Mouse (Mus musculus): ENCODE measurements around the gene Ankfy1.
A peak's percentile ranks its signal among the peaks of the same experiment; 100 is the strongest.
"Not testable (repeated sequence)": the region's sequence is repeated elsewhere in the genome, so short reads cannot be mapped to it uniquely, and the experiment has no call there.

The Ankfy1 gene

DNA sequence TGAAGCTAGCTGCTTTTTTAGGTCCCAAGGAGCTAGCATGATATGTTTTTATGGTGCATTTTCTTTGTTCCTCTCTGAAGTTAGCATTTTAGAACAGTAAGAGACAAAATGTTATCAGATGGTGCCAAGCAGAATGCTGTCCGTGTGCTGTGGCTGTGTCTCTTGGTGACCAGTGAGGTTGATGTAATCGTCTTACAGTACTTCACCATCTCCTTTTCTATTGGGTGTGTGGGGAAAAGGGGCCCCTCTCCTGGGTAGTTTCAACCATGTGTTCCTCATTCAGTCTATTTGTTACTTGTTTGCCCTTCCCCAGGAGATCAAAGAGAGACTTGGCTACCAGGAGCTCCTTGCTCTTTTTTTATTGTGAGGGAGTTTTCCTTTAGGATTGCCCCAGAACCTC lies 33.4 kb downstream of the Ankfy1 start:
- no peak for DNase-seq (ENCODE audit: low spot score)

DNA sequence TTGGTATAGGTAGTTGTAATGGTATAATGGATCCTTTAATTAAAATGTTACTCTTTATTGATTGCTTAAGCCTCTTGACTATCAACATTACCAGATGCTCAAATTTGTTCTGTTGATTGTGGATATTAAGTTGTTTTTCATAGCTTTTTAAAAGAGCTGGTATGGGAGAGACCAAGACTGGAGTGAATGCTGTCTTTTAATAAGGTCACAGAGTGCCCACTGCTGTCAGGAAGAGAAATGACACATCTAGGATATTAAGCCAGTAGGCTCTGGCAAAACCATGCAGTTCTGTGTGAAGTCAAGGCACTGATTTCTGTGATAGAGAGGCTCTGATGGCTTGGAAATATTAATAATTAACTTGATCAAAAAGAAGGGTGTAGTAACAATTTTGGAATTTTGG lies 34.1 kb downstream of the Ankfy1 start:
- DNase-seq (ENCODE audit: low spot score), result peak; percentile 21

DNA sequence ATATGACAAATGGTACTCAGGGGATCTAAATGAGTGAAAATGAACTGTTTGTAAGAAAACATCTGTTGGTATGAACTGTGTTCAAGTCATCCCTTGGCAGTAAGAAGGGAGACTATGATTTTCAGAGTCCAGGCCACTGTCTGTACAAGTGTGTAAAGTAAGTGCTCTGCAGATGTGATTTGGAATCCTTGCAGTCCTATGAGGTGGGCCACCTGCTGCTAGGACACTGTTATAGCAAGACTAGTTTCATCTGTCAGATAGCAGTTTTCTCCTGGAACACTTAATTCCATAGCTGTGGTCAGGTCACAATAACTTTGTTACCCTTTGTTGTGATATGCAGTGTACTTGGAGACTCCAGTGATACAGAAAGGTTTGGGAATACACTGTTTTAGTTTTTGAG lies 36.2 kb downstream of the Ankfy1 start:
- peak; percentile 21 for DNase-seq (ENCODE audit: low spot score)

DNA sequence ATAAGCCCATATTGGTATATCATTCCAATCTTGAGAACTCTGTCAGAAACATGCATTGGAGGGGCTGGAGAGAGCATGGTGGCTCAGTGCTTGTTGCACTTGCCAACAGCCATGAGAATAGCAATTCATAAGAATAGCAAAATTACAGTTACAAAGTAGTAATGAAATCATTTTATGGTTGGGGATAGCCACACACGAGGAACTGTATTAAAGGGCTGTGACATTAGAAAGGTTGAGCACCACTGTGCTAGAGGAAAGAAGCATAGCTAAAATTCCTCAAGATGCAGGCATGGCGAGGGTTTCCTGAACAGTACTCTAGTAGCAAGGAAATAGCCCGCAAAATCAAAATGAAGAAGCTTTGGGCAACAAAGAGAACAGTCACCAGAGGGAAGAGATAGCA lies 43.9 kb downstream of the Ankfy1 start:
- no peak for DNase-seq (ENCODE audit: low spot score)

DNA sequence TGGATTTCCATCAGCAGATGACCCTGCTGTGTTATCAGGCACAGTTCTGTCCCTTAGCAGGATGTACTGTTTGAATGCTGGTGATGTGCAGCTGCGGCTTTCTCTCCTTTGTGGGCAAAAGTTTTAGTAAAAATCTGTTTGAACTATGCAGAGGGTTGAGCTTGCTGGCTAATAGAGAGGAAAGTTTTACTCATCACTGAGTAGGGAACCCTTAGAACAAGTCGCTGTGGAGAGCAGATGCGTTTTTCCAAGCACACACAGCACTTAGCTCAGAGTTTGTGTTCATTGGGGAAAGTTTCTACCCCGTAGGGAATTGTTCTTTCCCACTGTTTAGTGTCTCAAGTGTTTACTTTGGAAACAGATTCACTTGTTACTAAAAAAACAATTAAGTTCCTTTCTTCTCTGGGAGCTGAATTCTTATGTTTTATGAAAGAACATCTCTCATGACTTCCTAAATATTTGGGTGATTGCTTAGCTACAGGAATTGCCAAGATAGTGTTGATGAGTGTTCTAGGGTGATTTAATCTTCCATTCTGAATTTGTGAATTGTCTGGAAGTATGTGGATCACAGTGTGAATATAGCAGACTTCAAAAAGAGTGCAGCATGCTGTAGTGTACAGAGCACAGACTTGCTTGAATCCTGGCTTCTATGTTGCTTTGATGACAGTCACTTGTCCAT lies 45.2 kb downstream of the Ankfy1 start:
- DNase-seq (ENCODE audit: low spot score), result no peak

DNA sequence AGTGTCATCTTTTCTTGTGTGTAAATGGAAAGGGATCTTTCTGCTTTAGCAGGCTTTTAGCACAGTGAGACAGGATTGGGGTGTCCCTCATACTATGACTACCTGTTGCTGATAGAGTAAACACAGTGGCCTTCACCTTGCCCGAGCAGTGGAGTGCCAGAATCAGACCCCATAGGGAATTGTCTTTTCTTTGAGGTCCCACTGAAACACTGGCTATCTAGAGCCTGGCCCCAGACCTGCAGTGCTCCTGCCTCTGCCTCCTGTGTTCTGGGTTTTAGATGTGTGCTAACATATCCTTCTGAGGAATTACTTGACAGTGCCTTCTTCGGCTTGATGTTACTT lies 45.7 kb downstream of the Ankfy1 start:
- DNase-seq (ENCODE audit: low spot score), result no peak

DNA sequence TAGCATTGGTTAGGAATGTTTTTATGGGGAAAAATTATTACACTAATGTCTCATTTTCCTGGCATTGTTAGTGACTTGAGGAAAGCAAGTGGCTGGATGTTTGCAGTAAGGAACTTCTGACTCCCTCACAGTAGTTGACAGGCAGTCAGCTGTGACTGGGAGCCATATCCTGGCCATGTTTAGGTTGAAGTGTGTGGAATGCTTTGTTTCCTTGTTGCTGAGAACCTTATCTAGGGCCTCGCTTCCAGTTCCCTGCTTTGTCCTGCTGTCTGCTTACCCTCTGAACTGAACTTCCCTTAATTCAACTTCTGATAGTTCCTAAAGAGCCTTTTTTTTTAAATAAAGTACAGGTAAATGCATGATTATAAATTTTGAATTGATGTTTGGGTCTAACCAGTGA lies 46.5 kb downstream of the Ankfy1 start:
- no peak for DNase-seq (ENCODE audit: low spot score)

DNA sequence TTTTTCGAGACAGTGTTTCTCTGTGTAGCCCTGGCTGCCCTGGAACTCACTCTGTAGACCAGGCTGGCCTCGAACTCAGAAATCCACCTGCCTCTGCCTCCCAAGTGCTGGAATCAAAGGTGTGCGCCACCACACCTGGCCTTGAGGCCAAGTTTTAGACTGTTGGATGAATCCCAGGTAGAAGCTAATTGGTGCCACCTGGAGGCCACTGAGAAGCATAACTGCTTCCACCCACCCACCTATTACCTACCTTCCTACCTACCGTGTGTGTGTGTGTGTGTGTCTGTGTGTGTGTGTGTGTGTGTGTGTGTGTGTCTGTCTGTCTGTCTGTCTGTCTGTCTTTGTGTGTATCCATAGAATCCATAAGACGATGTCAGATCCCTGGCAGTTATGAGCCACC lies 47.7 kb downstream of the Ankfy1 start:
- DNase-seq (ENCODE audit: low spot score), result peak; percentile 5

DNA sequence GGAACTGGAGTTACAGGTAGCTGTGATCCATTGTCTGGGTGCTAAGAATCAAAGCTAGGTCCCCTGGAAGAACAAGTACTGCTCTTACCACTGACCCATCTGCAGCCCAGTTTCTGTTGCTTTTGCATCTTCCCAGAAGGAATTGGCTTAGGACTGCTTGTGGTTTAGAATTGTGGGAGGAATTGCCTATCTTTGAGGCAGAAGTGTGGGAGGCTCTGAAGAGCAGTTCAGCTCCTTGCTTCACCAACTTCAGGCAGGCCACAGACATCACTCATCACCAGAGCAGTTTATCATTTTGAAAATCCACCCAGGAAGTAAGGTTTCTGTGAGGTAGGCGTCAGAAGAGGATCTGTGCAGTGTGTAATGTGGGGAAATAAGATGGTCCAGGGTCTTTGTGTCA lies 49.2 kb downstream of the Ankfy1 start:
- no peak for DNase-seq (ENCODE audit: low spot score)

DNA sequence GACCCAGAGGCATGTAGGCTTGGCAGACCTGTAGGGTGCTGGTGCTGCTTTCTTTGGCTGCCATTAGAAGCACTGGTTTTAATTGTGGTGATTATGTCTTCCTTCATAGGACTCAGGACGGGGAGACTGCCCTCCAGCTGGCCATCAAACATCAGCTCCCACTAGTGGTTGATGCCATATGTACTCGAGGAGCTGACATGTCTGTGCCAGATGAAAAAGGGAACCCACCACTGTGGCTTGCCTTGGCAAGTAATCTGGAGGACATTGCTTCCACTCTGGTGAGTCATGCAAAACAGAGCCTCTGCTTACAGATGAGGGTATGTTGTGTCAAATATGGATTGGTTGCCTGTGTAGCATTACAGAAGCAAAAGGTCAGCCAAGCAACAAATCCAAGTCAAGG lies 62.1 kb downstream of the Ankfy1 start:
- DNase-seq (ENCODE audit: low spot score), result no peak

DNA sequence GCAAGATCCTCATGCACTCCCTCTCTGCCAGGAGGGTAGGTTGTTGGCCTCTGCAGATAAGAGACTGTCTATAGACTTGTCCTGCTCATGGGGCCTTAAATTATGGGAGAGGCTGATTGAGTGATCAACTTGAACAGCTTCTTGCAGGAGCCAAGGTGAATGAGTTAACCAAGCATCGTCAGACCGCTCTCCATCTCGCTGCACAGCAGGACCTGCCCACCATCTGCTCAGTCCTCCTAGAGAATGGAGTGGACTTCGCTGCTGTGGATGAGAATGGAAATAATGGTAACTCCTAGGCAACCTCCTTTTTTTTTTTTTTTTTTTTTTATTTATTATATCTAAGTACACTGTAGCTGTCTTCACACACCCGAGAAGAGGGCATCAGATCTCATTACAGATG lies 68.5 kb downstream of the Ankfy1 start:
- no peak for DNase-seq (ENCODE audit: low spot score)

DNA sequence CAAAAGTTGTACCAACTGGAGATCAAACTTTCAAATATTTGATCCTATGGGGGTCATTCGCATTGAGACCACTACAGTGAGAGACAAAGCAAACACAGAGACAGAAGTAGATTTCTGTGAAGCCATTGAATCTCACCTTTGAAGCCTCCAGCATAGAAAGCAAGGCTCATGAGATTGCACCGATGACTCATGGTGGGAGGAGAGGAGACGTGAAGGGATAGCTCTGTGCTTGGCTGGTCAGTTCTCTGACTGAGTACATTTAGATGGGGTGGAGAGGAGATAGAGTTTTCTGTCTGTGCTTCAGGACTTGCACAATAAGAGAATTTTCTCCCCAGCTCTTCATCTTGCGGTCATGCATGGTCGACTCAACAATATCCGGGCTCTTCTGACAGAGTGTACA lies 69.8 kb downstream of the Ankfy1 start:
- DNase-seq (ENCODE audit: low spot score), result no peak

DNA sequence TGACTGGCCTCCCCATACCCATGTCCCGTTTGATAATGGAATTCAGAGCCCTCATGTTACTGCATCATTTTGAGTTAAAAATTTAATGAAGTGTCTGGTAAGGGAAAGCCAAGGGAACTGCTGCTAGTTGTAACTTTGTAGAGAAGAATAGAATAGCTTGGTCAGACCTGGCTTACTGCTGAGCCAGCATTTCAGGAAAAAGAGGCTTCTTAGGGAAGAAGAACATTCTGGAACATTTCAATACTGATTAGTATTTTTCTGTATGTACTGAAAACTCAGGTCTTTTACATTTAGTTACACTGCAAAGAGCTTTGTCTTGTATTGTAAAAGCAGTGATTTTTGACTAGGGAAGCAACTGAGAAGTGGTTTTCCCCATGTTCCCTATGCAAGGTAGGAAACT lies 71.0 kb downstream of the Ankfy1 start:
- DNase-seq (ENCODE audit: low spot score), result no peak

DNA sequence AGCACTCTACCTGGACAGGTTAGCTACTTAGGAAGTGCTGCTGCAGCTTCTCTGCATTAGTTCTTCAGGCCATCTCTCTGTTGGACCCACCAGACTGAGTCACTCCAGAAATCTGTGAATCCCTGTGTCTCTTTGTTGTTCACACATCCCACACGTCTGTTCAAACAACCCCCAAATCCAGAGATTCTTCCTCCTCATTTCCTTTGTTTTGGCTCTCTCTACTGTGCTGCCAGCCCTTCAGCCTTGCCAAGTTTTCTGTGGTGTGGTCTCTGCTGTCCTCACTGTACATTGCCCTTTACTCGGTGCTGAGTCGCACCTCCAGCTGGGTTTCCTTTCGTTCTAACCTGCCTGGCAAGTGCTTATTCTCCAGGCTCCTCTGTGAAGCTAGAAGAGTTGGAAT lies 74.5 kb downstream of the Ankfy1 start:
- no peak for DNase-seq (ENCODE audit: low spot score)

DNA sequence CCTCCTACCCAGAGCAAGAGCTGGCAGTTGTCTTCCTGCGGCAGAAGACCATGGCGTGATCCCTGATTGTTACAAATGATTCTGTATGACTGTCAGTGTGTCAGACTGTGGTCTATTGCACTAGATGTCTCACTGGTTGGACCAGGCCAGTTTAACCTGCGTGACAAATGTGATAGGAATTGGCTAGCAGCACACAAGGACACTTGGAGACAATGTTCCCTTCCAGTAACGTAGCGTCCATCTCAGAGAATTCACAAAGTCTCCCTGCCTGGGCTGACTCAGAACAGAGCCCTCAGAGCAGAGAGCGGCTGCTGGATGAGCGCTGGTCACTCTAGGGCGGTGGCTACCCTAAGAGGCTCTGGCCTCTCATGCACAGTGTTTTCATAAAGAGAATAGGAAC lies 77.9 kb downstream of the Ankfy1 start:
- DNase-seq (ENCODE audit: low spot score), result no peak

DNA sequence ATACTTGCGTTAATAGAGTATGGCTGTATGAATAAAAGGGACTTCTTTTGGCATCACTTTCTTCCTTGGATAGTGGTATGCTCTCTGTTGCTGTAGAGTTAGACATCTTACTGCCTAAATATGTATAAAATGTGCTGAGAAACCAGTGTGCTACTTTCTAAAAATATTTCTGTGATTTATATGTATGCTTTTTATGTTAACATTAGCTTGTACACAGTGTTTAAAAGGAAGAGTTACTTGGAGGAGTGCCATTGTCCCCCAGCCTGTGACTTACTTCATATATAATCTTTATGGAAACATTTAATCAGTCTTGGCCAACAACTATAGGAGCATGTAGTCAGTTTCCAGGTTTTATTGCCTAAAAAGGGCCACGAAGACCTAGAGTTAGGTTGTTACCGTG lies 79.3 kb downstream of the Ankfy1 start:
- no peak for DNase-seq (ENCODE audit: low spot score)

DNA sequence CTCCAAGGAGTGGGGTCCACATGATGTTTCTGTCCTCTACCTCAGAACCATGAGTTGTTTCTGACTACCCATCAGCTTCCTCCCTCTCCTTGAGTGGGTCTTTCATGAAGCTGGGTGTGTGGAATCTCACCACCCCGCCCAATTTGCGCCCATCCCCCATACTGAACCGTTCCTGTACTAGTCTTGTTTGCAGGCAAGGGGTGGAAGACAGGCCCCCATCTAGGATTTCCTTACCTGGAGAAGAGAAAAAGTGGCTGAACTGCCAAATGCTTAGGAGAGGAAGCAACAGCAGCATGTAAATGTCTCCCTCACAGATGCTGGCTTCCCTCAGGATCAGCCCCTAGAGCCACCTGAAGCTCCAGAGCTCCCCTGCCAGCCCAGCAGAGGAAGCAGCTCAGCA lies 80.5 kb downstream of the Ankfy1 start:
- no peak for DNase-seq (ENCODE audit: low spot score)

DNA sequence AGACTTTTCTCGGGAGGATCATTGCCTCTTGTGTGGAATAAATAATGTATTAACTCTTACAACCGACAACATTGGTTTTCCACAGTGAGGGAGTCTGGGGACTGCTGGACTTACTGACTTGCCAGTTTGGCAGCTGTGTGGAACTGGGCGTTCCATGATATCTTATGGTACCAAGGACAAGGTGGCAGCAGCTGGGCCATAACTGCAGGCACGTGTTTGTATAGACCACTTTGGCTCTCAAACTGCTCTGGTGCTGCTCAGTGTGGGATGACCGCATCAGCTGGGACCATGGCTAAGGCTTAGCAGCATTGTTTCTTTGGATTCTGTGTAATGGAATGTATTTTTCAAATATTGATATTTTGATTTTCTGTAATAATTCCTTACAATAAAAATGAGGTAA lies 81.0 kb downstream of the Ankfy1 start:
- DNase-seq (ENCODE audit: low spot score), result no peak

DNA sequence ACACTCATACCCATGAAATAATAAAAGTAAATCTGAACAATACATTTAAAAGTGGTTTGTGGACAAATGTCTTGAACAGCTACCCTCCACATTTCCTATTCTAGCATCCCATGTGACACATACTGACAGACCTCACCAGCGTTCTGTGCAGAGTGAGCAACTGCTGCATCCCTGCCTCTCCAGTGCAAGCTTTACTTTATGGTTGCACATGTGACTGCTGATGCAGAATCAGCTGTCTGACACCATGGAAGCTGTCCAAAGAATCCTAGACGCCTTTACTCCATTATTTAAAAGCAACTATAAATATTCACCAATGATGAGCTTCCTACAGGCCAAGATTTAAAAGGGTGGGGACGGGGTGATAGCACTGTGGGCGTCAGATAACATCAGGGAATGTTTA lies 81.7 kb downstream of the Ankfy1 start:
- DNase-seq (ENCODE audit: low spot score), result no peak

DNA sequence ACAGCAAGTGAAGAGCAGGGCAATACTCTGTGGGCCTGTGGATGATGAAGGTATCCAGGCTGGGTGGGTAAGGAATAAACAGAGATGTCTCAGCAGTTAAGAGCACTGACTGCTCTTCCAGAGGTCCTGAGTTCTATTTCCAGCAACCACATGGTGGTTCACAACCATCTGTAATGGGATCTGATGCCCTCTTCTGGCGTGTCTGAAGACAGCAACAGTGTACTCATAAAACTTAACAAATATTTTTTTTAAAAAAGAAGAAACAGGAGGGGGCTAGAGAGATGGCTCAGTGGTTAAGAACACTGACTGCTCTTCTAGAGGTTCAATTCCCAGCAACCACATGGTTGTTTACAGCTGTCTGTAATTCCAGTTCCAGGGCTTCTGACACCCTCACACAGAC lies 82.8 kb downstream of the Ankfy1 start:
- DNase-seq (ENCODE audit: low spot score), result not testable (repeated sequence)

DNA sequence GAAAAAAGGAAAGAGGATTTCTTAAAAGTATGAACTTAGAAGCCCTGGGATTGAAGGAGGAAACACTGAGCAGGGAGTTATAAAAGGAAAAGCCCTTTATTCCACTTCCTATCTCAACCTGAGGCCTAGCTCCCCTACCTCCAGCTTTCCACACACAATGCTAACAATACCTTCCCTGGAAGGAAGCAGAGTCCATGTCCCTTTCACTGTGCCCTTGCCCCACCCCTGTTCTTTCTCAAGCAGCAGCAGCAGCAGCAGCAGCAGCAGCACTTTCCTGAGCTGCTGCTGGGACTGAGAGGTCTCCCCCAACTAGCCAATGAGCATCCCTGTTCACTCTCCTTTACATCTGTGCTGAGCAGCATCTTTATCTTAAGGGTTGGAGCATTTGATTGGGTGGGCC lies 89.2 kb downstream of the Ankfy1 start:
- DNase-seq (ENCODE audit: low spot score), result no peak

DNA sequence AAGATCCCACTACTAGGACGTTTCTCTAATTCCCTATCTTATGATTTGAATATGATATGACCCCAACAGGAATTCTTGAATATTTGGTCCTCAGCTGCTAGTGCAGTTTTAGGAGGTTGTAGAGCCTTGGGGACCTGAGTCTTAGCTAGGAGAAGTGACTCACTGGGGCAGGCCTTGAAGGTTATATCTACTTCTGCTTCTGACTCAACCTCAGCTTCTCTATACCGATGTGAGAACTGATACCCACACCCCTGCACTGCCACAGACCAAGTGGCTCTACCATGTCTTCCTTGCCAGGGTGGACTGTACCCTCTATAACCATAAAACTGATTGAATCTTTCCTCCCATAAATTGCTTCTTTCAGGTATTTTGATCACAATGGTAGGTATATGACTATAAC lies 92.3 kb downstream of the Ankfy1 start:
- DNase-seq (ENCODE audit: low spot score), result no peak

DNA sequence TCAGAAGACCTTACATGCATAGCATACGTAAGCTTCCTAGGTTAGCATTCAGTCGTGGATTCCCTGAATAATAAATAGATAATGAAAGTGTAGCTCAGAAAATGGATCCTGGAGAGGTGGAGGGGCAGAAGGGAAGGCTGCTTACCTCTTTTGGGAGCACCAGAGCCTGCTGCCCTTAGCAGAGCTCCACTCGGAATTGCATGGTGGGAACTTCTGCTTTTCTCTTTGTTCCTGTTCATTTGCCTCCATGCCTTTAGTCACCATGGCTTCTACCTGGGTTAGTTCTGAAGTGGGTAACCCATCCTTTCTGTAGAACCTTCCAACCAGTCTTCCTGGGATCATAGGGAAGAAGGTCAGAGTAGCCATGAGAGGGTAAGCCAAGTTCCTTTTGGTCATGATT lies 92.7 kb downstream of the Ankfy1 start:
- no peak for DNase-seq (ENCODE audit: low spot score)

DNA sequence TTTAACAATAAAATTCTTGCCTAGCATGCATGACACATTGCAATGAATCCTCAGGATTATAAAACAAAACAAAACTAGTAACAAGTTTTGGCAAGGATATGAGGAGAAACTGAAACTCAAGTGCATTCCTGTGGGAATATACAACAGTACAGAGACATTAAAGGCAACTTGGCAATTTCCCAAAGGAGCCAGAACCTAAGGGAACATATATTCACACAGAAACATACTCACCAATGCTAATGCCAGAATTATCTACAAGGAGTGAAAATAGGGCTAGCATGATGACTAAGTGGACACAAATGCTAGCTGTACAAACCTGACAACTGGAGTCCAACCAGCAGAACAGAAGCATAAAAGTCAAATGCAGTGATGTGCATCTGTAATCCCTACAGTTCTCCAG lies 102.2 kb downstream of the Ankfy1 start:
- no peak for DNase-seq (ENCODE audit: low spot score)

DNA sequence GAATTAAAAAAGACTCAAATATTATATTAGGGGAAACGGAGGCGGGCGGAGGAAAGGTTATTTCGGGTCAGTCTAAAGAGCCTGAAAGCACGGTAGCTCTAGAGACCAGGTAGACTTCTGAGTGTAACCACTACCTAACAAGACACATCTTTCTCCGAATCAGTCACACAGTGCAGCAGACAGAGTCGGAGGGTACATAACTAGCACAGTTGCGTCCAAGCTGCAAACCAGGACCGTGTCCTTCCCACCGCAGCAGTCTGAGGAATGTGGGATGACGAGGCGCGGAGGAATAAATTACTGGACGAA lies 105.3 kb downstream of the Ankfy1 start:
- no peak for DNase-seq (ENCODE audit: low spot score)
